Mouse (Mus musculus) left cerebral cortex, postnatal 36 days (tissue): ENCODE data around the gene Hspbp1. TPM values are rescaled to one million over a fixed set of nuclear protein-coding genes. Genes with fewer than 3 reads are reported as not detected.

ENCODE experiments used
- DNase-seq, 2 experiments: peaks; one replicate each; pipeline ENCODE4 v3.0.0; 2021 to 2022; ENCODE audit warnings: low spot score in 2 of 2, mixed read lengths in 1 of 2
- intact Hi-C: fragments of 180-260 bp; cut with DNase I; formaldehyde crosslinking; loops from one replicate; pipeline ENCODE4 v1.15.1; 2025
- total RNA-seq, 2 experiments: library from RNA; stranded (reverse); gene quantifications; 2 replicates each; pipeline ENCODE4 v1.2.3; 2021

The Hspbp1 gene
- 100 to 1,000 TPM; 100 to 106 TPM for total RNA-seq

DNA sequence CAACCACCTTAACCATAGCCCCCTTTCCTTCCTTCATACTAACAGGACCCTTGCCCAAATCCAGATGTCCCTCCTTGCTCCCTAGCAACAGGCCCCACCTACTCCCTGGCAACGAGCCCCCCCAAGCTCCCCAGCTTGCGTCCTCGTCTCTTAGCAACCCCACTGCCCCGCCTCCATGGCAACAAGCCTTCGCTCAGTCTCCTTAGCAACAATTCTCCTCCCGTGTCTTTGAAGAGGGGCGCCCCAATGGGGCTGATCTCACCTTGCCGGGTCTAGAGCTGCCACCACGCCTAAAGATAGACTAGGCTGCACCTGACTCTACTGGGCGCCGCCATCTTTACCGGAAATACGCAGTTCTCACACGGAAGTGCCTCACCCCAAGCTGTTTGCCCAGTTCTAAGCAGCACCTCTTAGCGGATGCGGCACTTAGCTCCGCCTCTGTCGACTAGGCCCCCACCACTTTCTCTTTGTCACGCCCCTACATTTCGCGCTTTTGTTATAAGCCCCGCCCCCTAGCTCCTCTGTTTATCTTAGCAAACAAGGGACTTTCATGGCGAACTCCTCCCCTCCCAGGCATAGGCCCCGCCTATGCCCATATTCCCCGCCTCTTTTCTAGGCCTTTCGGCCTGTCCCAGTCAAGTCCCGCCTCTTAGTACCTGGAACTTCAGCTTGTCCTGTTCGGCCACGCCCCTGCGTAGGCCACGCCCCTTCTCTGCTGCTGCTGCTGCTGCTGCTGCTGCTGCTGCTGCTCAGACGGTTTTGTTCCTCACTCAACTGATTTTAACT, at the start of gene Hspbp1:
Hspbp1 (minus strand) TSS at position 437 of the 786 bp plus-strand sequence.
- intact Hi-C loops, result no loop called here
- peak; percentile 93 for DNase-seq

DNA sequence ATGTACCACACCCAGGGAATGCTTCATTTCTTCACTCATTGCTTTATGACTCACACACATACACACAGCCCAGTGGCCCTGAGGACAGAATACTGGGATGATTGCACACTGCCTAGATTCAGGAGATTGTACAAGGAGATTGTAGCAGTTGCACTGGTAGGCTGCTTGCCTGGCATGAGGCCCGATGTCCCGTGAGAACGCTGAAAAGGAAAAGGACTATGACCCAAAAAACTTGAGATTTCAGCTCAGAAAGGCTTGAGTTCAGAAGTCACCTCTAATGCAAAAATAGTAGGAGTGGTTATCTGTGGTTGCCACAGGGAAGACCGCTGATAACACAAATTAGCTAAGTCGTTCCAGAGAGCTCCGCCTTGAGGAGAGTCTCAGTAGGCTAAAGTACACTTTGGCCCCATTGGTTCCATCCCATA, 48.1 kb upstream of the Hspbp1 start:
- intact Hi-C loops, result no loop called here
- no peak for DNase-seq

DNA sequence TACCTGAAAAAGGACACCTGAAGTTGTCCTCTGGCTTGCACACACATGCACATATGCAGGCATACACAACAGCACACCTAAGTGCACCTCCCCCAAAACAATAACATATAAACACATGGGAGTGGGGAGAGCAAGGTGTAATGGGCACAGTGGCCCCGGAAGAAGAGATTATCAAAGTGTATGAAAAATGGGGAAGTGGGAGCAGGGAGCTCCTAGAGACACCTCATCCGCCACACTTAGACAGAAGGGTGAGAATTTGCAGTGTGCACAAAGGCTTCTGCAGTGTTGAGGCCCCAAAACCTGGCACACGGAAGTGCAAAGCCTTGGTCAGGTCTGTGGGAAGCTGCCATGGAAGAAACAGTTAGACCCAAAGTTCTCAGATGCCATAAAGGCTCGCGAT, 46.2 kb upstream of the Hspbp1 start:
- DNase-seq, result no peak
- intact Hi-C loops, result no loop called here

DNA sequence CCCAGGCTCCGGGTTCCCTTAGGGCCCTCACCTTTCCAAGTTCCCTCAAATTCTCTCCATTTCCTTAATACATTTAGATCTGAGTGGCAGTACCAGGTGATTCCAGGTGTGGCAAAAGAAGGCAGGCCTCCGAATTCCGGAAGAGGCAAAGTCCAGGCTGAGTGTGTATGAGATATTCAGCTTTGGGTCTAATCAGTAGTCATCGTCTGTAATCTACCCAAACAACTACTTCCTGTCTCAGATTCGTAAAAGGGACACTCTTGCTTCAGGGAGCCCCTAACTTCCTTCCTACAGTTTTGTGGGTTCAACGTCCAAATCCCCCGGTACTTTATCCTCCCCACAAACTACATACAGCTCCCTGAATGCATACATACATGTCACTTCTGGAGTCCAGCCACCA, 40.3 kb upstream of the Hspbp1 start, which contains the start of gene Tmem150b:
Tmem150b (minus strand) TSS at position 81 of the 400 bp plus-strand sequence.
- DNase-seq, result no peak
- intact Hi-C loops, result no loop called here

DNA sequence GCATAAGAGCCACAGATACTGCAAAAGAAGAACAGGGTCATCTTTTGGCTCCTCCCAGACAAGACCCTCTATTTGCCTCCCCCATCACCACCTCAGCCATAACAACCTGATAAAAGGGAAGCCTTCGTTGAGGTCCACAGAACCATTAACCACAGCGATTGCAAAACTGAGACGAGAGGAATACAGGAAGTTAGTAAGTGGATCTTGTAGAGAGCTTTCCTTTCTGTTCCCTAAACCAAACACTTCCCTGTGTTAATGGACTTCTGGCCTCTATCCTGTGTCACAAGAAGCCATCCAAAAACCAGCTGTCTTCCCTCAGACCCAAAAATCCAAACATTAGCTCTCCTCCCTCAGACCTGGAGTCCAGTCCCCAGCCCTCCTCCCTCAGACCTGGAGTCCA, 39.5 kb upstream of the Hspbp1 start:
- intact Hi-C loops, result no loop called here
- no peak for DNase-seq

DNA sequence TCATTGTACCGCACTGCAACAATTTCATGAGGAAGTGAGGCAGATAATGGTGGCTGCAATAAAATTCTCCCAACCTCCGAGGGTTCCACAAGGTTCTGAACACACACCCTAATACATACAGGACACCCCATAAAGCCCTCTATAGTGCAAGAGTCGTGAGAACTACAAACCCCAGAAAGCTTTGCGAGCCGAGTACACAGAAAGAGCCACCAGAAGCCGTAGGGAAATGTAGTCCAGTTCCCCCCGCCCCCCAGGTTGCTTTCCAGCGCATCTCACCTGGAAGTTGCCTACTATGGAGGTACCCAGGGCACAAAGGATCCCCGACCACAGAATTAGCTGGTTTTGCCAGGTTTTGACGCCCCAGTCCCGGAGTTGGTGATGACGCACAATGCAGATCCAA, 38.6 kb upstream of the Hspbp1 start:
- intact Hi-C loops, result no loop called here
- DNase-seq, result peak; percentile 19 to 47

DNA sequence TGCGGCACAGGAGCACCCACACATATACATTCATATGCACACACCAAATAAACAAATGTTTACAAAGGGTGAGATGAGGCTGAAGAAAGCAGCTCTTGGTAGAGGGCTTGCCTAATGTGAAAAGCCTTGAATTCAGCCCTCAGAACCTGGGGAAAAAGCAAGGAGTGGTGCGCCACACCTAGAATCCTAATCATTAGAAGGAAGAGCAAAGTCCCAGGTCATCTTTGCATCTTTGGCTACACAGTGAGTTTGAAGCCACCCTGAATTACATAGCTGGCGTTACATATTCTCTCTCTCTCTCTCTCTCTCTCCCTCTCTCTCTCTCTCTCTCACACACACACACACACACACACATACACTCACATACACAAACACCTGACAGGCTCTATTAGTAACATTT, 34.4 kb upstream of the Hspbp1 start:
- intact Hi-C loops, result no loop called here
- no peak for DNase-seq

DNA sequence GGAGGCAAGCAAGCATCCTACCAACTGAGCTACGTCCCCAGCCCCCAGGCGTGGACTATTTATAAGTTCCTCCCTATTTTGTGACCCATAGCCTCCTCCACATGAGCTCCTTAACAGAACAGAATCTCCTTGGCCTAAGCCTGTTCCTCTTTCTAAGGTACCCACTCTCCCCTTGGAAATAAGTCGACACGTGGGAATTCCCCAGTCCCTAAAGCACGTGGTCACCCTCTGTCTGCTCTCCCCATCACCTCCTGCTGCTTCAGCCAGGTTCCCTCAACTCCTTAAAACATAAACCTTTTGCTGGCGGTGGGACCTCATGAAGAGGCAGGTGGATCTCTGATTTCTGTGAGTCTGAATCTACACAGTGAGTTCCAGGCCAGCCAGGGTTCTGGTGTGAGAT, 32.1 kb upstream of the Hspbp1 start:
- DNase-seq, result no peak
- intact Hi-C loops, result no loop called here

DNA sequence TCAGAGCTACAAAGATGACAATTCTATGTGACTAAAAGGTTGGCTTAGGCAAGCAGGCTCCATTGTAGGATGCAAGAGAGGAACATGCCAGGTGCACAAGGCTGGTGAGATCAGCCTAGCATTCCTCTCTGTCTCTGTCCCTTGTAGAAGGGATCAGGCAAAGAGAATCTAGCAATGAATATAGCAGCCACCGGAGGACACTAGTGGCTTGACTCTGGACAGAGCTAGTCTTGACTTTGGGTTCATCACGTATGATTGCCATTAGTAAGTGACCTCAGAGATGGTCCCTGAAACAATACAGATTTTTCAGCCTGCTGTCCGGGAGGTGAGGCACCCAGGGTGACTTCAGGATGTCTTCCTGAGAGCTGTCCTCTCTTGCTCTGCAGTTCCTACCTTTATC, 27.7 kb upstream of the Hspbp1 start:
- no peak for DNase-seq
- intact Hi-C loops, result no loop called here

DNA sequence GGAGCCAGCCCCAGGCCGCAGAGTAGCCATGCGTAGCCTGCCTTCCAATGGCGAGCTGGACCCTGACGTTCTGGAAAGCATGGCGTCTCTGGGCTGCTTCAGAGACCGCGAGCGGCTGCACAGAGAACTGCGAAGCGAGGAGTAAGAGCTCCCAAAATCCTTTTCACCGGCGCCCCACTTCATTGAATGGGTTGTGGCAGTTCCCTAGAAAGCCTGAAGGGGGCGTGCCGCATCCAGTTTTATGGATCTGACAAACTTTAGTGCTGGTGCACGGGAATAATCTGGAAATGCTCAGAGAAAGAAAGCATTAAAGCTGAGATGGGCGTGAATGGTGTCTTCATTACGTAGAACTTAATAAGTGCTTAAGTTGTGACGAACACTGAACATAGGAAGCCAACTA, 20.2 kb upstream of the Hspbp1 start:
- intact Hi-C loops, result no loop called here
- DNase-seq, result no peak

DNA sequence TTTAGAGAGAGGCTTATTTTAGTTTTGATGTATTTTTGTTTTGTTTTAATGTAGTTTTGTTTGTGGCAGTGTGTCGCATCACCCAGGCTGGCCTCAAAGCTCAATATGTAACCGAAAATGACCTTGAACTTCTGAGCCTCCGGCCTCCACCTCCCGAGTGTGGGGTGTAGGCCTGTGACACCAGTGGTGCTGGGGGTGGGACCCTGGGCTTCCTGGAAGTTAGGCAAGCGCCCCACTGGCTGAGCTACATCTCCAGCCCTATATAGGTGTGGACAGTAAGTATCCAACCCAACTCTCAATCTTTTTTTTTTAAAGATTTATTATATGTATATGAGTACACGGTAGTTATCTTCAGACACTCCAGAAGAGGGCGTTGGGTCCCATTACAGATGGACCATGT, 18.3 kb upstream of the Hspbp1 start:
- DNase-seq, result no peak
- intact Hi-C loops, result no loop called here

DNA sequence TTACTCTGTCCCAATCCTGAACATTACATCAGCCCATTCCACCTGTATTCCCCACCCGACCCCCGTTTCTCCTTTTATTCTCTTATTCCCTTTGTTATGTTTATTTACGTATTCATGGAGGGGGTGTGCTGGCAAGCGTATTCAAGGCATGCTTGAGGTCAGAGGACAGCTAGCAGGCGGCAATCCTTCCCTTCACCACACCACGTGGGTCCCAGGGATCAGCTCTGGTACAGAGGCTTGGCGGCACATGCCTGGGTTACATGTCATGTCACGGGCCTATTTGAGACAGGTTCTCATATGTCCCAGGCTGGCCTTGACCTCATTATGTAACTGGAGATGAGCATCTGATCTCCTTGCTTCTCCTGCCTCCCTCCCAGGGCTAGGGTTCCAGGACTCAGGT, 17.5 kb upstream of the Hspbp1 start:
- intact Hi-C loops, result no loop called here
- DNase-seq, result no peak

DNA sequence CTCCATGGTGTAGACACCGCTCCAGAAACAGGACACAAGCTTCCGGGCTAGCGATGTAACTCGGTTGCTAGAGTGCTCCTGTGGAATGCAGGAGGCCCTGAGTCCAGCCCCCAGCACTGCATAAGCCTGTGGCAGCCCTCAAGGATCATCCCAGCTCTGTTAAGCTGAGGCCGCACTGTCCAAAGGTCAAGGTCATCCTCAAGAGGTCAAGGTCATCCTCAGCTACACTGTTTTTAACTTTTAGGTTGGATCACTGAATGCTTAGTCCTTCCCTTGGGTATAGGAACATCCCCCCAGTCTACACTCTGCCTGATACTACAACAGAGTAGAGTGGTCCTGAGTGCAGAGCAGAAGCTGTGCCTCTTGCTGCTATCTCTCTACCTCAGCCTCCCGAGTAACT, 8.1 kb upstream of the Hspbp1 start:
- intact Hi-C loops, result loop anchor here (5.0 kb wide), 1 partner anchor 99 kb away; the partner anchor contains the start of gene Rpl28
- no peak for DNase-seq

DNA sequence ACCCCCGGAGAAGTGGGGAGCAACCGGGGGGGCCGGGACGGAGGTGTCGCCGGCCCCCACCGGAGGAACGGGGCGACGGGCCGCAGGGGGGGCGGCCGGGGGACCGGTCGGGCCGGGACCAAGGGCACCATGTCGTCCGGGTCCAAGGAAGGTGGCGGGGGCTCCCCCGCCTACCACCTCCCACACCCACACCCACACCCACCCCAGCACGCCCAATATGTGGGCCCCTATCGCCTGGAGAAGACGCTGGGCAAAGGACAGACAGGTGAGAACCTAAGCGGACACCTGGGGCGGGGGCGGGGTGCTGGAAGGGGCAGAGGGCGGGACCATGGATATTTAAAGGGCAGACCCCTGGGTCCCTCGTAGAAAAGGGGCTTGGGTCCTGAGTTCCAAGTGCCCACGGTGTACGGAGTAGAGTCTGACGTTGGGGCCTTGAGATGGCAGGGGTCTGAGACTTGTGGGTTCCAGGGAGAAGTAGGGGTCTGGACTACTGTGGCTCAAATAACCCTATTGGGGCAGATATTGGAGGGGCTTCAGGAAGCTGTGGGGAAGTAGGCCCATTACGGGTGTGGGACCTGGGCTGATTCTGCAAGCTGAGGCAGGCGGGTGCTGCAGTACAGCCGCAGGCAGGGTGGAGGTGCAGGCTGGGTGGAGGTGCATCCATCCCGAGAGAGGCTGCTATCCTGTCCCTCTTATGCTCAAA, 6.2 kb upstream of the Hspbp1 start:
- intact Hi-C loops, result loop anchor here (2.0 to 5.0 kb wide), 2 partner anchors 32 to 101 kb away; partner anchors contain the start of genes Ppp6r1 and Rpl28

DNA sequence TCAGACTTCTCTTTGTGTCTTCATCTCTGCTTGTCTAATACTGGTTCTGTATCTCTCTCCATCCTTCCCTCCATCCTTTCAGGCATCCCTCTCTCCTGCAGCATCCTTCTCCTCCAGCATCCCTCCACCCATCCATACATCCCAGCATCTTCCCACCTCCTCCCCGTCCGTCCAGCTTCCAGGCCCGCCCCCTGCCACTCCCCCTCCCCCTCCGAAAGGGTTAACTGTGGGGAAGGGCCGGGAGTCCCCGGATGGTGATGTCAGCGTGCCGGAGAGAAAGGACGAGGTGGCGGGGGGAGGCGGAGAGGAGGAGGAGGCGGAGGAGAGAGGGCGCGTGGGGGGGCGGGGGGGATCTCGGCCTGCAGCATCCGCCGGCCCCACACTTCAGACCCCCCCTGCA, 5.5 kb upstream of the Hspbp1 start, which contains the start of gene Brsk1:
Brsk1 (plus strand) TSS at position 218 of the 400 bp plus-strand sequence.
- DNase-seq, result peak; percentile 81 to 86
- intact Hi-C loops, result loop anchor here (2.0 to 5.0 kb wide), 2 partner anchors 32 to 102 kb away; partner anchors contain the start of genes Ppp6r1 and Rpl28

More for the DNA sequence above, 6.2 kb upstream of the Hspbp1 start:
- DNase-seq, result peak; percentile 40 to 53

DNA sequence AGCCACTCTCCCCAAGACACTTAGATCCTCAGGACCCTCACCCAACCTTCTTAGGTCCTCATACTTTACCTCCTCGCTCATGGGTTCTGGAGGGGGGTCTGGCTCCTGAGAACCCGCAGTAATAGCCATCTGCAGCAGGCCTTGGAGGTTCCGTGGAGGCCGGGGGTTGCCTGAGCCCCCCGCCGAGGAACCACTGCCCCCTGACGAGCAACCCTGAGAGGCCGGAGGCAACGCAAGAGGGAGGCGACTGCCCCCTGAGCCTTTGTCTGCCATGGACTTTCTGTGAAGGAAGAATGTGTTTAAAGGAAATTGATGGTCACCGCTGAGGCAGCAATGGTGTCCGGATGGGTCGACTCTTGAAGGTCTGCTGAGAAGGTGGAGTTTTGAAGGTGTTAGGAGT, 665 bp downstream of the Hspbp1 start:
- intact Hi-C loops, result no loop called here
- DNase-seq, result no peak

DNA sequence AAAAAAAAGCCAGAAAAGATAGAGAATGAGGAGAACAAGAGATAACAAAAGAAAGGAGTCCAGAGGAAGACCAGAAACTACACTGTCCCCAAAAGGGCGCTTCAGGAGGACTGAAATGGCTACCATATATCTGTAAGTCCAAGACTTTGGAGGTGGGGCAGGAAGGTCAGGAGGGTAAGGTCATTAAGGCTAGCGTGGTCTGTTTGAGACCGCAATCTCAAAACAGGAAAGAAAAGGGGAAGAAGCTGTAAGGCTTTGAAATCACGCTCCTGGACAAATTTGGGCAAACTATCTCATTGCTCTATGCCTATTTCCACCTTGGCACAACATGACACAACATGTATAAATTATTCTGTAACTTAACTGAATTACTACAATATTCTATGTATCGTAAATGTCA, 1.6 kb downstream of the Hspbp1 start:
- intact Hi-C loops, result no loop called here
- DNase-seq, result no peak

DNA sequence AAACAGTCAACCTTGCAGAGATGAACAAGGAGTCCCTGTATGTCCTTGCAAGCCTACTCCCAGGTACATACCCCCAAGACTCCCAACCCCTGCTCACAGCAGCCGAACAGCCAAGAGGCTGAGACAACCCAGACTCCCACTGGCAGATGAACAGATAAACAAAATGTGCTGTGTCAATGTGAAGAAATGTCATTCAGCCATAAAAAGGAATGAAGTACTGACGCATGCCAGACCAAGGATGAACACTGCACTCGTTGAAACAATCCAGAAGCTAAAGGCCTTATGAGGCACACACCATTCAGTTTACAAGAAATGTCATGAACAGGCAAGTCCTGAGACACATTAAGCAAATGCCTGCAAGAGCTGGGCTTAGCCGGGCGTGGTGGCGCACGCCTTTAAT, 9.7 kb downstream of the Hspbp1 start:
- intact Hi-C loops, result no loop called here
- DNase-seq, result no peak

DNA sequence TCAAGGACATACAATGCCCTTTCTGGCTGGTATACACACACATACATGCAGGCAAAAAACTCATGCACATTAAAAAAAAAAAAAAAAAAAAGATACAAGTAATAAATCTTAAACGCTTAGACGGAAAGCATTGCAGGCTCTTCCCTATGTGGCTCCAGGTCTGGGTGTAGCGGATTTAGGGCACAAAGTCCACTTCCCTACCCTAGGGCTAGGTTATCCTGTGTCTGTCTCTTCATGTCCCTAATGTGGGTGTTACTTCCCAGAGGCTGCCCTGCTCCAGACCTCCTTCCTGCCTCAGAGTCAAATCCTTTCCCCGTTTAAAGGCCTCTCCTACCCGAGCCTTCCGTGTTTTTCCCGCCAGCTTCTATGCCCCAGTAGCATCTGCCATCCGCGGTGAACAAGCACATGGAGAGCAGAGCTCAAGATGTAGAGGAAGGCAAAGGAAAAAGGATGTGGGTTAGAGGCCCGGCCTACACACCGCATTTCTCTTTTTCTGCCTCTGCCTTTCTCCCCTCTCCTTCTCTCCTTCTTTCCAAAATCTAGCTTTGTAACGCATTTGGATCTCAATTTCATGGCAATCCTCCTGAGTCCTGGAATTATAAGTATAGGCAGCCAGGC, 10.6 kb downstream of the Hspbp1 start:
- intact Hi-C loops, result no loop called here
- DNase-seq, result no peak

DNA sequence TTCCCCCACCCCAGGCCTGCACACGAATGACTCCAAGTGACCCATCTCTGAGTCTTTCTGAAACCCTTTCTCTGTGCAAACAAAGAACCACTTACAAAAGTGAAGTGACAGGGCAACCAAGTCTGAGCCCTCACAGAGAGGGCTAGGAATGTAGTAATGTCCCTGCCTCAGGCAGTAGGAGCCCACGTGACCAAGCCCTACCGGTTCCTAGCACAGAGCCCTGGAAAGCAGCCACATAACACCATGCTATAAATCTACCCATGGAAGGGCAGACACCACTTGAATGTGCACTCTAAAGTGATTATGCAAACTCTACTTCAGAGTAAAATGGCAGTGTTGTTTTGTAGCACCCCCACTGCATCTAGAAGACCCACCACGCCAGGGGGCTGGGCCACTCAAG, 12.9 kb downstream of the Hspbp1 start:
- intact Hi-C loops, result no loop called here

More for the DNA sequence above, 12.9 kb downstream of the Hspbp1 start:
- DNase-seq, result no peak
